Mouse (Mus musculus): ENCODE data around the gene Moap1.

Moap1 gene

GRCm38 (mm10) chr12:102743589-102744574 is at the start of gene Moap1, which contains the start of gene Tmem251:
TSS of gene Moap1 (minus strand) at chr12:102743661.
TSS of gene Tmem251 (plus strand) at chr12:102743762.
- peak; percentile 93 for DNase-seq

GRCm38 (mm10) chr12:102787927-102788326 is 44.5 kb upstream of the Moap1 start:
- DNase-seq, result no peak

- DNase-seq, result no peak
Observed at GRCm38 (mm10) chr12:102785593-102785985, 42.1 kb upstream of the Moap1 start.

DNA sequence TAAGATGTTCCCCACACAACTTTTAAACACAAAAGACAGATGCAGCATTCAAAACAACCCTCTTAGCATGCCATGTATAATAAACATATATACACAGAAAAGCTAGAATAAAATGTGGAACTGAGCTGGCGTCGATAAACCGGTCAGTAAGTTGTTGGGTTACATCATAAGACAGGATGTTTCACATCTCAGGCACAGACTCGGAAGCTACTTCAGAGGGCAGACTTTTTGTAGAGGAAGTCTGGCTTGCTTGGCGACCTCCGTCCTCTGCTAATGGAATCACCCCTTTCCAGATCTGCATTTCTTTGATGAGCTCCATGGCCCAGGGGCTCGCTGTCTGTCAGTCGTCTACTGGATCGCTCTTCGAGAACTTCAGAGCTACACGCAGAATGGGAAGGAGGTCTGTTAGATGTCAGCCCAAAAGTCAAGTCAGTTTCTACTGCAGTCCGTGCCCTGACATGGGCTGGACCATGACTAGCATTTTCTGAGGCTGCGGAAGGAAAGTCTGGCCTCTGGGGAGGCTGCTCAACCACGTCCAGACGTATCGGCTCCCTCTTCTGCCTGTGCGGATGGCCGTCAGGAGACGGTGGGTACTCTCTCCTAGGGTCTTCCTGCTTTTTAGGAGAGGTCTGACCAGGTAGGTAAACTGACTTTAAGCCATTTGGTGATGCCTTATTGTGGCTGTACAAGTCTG is 41.6 kb upstream of the Moap1 start:
- no peak for DNase-seq

- no peak for DNase-seq
Observed at GRCm38 (mm10) chr12:102782841-102783240, 39.4 kb upstream of the Moap1 start.

DNA sequence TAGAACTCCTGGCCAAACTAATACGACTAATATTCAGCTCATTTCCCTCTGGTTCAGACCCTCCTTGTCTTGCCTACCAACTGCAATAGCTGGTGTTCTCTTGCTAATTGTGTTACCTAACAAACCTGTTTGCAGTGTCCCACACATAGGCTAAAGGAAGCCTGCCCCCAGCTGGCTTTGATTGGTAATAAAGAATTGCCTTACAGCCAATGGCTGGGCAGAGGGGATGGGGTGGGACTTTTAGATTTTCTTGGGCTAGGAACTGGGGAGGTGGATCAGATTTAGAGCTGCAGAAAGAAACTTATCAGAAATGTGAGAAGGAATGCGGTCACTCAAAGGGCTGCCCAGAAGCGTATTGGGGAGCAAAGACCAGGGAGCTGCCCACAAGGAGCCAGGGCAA is 36.0 kb upstream of the Moap1 start:
- DNase-seq, result peak; percentile 34

DNA sequence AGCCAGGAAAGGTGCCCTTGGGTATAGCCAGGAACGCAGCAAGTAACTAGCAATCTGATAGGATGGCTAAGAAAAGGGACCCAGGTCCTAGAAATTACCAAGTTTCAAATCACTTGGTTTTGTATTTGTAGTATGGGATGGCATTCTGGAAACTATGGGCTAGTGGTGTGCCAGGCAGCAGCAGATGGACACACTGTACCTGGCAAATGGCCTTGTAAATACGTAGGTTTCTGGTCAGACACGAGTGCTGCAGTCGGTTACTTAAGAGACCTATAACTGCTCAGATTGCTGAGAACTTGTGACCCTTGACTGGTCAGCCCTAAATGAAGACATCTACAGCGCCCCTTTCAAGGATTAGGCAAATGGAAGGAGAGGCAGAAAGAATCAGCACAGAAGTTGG is 34.7 kb upstream of the Moap1 start:
- no peak for DNase-seq

DNA sequence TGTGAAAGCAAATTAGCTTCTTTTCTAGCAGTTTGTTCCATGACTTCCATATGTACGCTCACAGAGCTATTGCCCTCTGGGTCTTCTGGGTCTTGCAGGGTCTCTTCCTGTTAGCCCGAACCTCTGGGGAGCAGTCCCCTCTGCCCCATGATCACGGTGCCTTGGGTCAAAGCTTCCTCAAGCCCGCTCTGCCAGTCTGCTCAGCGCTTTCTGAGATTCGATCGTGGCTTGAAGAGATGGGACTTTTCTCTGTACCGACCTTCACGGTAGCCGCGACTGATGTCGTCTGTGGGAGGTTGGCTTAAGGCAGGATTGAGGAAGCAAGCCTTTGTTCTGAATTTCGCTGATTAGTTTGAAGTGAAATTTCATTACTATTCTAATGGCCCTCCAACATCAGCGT is 32.6 kb upstream of the Moap1 start:
- no peak for DNase-seq

- DNase-seq, result no peak
Observed at GRCm38 (mm10) chr12:102772676-102773075, 29.2 kb upstream of the Moap1 start.

DNA sequence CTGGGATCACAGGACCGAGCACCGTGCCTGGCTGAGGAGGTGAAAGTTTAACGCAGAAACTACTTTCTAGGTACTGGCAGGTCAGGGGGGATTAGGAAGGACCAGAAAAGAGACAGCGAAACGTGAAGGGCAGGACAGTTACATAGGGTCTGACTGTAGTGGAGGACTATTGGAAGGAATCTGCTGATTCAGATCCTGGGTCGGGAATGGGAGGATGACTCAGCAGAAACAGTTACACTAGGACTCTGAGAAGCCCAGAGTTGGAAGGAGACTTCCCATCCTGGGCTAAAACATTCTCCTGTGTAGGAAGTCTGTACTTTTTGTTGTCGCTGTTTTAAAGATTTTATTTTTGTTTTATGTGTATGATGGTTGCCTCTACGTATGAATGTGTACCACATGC is 28.1 kb upstream of the Moap1 start:
- DNase-seq, result no peak

DNA sequence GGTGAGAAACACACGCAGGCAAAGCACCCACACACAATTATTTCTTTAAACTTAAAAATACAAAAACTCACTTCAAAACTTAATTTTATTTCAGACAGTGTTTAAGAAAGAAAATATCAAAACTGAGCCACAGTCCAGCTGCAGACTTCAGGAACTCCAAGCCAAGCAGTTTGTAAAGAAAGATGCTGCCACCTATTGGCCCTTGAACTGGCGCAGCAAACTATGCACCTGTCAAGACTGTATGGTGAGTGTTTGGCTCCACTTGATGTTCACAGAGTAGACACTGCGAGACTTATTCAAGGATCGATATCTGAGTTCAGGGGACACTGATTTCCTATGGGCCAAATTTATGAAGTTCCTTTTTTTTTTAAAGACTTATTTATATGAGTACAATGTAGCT is 25.5 kb upstream of the Moap1 start:
- no peak for DNase-seq

DNA sequence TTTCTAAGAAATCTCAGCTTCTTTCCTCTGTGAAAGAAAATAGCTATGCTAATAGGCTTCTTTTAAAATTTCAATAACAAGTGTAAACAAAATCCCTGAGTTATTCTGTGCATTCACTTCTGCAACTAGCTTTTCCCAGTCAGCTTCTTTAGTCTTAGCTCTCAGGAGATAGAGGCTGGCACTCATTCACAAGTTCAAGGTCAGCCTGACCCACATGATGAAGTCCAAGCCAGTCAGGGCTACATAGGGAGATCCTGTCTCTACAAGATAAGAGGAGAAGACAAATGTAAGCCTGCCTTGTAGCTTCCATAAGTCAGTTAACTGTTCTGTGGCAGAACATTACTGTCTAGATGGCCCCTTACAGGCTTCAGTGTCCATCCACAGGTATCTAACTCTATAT is 20.2 kb upstream of the Moap1 start:
- no peak for DNase-seq

DNA sequence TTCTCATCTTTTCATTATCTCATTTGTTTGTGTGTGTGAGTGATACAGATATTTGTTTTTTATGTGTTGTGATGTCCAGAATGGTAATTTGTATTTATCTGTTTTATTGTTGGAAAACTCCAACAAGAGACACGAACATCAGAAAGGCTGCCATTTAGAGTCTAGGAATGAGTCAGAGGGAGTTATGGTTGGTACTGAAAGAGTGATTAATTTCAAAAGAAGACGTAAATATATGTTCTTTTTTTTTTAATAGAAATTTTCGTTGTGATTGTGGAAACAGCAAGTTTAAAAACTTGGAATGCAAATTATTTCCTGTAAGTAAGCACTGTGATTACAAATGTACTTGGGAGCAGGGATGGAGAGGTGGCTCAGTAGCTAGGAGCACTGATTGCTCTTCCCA is 18.2 kb upstream of the Moap1 start:
- DNase-seq, result no peak

- DNase-seq, result no peak
Observed at GRCm38 (mm10) chr12:102758936-102759335, 15.5 kb upstream of the Moap1 start.

GRCm38 (mm10) chr12:102758403-102758756 is 14.9 kb upstream of the Moap1 start, which contains the start of gene Gm20604:
TSS of gene Gm20604 (minus strand) at chr12:102758672.
- peak; percentile 15 for DNase-seq

GRCm38 (mm10) chr12:102757689-102758402 is 14.4 kb upstream of the Moap1 start, which contains the start of the genes Gm28051, Gon7 and Ubr7:
TSS of gene Gm28051 (minus strand) at chr12:102757765.
TSS of gene Gon7 (minus strand) at chr12:102757803.
TSS of gene Ubr7 (plus strand) at chr12:102757967.
- DNase-seq, result peak; percentile 98

DNA sequence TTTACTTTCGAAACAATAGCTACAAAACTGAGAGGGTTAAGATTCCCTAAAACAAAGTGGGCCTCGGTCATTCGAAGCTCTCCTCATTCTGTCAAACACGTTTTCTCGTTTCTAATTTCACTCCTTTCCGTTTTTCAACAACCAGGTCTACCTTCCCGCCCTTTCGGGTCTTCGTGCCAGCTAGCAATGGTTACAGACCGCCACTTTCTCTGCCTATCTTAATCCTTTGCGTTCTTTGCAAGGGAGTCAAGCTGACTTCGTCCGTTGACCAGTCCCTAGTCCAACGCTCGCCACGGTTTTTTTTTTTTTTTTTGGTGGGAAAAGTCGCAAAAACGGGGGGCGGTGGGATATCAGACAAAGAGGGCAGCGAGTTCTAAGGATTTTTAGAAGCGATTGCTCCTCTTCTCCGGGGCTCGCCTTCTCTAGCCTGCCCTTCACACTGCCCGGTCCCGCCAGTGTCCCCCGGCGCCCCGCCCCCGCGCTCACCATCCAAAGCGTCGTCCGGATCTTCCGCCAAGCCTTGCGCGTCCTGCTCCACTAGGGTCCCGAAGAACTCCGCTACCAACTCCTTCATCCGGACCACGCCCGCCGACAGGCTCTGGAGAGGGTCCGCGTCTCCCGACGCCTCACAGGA is 13.7 kb upstream of the Moap1 start:
- DNase-seq, result no peak

DNA sequence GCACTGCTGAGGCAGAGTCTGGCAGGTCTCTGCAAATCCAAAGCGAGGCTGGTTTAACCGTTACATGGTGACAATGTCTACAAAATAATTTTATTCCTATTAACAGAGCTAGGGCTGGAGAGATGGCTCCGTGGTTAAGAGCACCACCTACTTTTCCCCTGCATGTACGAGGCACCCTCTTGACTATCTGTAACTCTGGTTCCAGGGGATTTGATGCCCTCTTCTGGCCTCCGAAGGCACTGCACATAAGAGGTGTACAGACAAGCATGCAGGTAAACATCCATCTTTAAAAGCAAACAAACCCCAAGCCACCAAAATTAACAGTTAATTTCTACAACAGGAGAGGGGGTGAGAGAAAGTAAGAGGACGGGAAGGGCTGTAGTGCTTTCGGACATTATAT is 12.8 kb upstream of the Moap1 start:
- peak; percentile 48 for DNase-seq

DNA sequence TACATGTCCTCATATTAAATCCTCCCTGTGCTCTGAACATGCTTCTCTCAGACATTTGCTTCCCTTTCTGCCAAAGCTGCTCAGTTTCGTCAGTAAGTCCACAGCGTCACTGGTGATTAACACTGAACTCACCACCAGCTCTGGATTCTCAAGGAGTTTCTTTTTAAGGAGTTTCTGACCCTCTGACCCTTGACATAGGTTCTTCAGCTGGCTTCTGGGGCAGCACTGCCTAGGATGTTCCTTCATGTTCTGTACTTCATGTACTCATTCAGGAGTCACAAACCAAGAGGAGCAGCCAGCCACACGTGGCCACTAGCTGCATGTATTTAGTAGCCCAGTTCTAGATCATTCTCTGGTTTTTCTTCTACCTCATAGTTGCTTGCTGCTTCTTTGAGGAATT is 4.8 kb upstream of the Moap1 start:
- DNase-seq, result no peak

DNA sequence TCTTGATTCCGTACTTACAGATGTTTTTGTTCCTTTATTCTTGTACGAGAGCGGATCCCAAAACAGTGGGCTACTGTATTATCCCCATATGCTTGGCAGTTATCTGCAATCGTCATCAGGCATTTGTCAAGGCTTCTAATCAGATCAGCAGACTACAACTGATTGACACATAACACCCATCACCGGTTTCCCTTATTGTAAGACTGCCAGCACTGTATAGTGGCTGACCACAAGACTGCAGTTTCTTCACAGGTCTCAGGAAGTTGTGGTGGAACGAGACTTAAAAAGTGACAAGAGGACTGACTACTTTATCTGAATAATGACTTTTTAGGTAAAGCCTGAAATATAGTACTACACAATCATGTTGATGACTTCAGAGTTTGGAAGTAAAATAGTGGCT is 1.4 kb upstream of the Moap1 start:
- no peak for DNase-seq

DNA sequence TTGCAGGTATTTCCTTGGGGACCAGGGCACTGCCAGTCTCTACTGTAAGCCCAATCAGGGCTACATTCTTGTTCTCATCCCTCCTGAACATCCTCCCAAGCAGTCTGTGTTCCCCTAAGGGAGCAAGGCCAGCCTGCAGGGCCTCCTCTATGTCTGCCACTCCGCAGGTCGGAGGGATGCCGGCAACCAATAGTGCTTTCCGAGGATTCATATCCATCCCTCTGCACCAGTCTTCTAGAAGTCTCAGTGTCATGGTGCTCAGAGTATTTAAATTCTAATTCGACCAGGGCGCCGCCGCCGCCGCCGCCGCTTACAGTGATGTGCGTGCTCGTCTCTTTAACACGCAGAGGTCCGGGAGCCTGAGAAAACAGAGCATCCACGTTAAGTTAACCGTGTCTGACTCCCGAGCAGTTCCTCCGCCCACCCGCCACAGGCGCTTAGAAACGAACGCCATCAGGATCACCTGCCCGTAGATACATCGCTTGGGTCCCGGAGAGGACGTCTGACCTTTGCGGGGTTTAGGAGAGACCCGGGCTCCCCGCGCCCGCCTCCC is 349 bp downstream of the Moap1 start:
- no peak for DNase-seq

DNA sequence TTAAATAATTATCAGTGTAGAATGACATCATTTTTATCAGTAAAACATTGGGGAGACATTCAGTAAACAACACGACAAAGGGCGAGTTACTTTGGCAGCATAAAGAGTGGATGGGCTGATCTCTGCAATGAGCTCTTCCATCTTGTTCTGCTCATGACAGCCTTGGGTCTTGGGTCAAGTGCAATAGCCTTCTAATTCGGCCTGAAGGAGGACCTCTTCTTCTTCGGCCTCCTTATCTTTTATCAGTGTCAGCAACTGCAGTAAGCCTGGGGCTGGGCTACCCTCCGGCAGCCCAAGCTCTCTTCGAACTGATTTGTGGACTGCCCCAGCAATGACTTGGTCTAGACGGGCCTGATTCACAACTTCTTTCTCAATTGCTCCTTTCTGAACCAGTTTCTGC is 1.4 kb downstream of the Moap1 start:
- DNase-seq, result no peak
